Mouse (Mus musculus) spleen, adult 2 months (tissue): Measurements from ENCODE around the gene Ppp1r2.

ENCODE experiments used
- CTCF ChIP-seq: fragments of 200-500 bp; IDR thresholded peaks from 2 replicates; pipeline ENCODE4 v1.5.1; 2011; ENCODE audit warnings: mild to moderate bottlenecking, inconsistent platforms; ENCODE audit not compliant: insufficient read depth, insufficient read length, insufficient replicate concordance; ENCODE audit errors: extremely low read depth
- POLR2A ChIP-seq: fragments of 200-500 bp; IDR thresholded peaks from 2 replicates; pipeline ENCODE4 v1.6.1; 2011; ENCODE audit warnings: low read depth, low read length, inconsistent platforms

GRCm38 (mm10) chr16:31313611-31314010, 38.5 kb upstream of the Ppp1r2 start:
- TF ChIP-seq POLR2A (no peak), CTCF (no peak)
